Mouse (Mus musculus) ES-E14 (cell line): ENCODE data around the gene Oser1.

Experiments used
- CHD2 ChIP-seq: IDR thresholded peaks from 2 replicates; pipeline ENCODE4 v1.6.1; 2014; ENCODE audit warnings: mild to moderate bottlenecking, low read depth, low read length, inconsistent platforms
- HCFC1 ChIP-seq: IDR thresholded peaks from 2 replicates; pipeline ENCODE4 v1.6.1; 2012; ENCODE audit warnings: low read length, inconsistent platforms, borderline replicate concordance; ENCODE audit not compliant: insufficient read depth
- MAFK ChIP-seq: IDR thresholded peaks from 2 replicates; pipeline ENCODE4 v1.6.1; 2014; ENCODE audit warnings: mild to moderate bottlenecking, low read depth, low read length, inconsistent platforms; ENCODE audit not compliant: insufficient read depth
- ZC3H11A ChIP-seq: IDR thresholded peaks from 2 replicates; pipeline ENCODE4 v1.6.1; 2012; ENCODE audit warnings: low read depth, mild to moderate bottlenecking, inconsistent platforms, low read length, borderline replicate concordance
- ZNF384 ChIP-seq: IDR thresholded peaks from 2 replicates; pipeline ENCODE4 v1.6.1; 2012; ENCODE audit warnings: low read depth, low read length, inconsistent platforms

- TF ChIP-seq ZNF384, result no peak
- TF ChIP-seq MAFK, result no peak
- no peak for TF ChIP-seq CHD2
- no peak for TF ChIP-seq HCFC1
- TF ChIP-seq ZC3H11A, result no peak
These were observed 45.1 kb downstream of the Oser1 start for GRCm38 (mm10) chr2:163379366-163379765.
